Mouse (Mus musculus) limb, embryonic 10.5 days (tissue): Measurements from ENCODE around the gene Tes3-ps. TPM values are rescaled to one million over a fixed set of nuclear protein-coding genes. Genes with fewer than 3 reads are reported as not detected.
A peak's percentile ranks its signal among the peaks of the same experiment; 100 is the strongest.

Experiments
- DNase-seq: peaks from one replicate; pipeline ENCODE4 v3.0.0-alpha.2; 2017; ENCODE audit warnings: low spot score
- H3K27ac ChIP-seq: fragments of 300-500 bp; sonication (generic); 2 replicates; pipeline ENCODE4 v1.5.1; 2016; ENCODE audit warnings: mild to moderate bottlenecking
- H3K27me3 ChIP-seq: fragments of 300-500 bp; sonication (generic); 2 replicates; pipeline ENCODE4 v1.6.1; 2016; ENCODE audit warnings: low read depth, mild to moderate bottlenecking; ENCODE audit not compliant: poor library complexity, severe bottlenecking
- H3K36me3 ChIP-seq: fragments of 300-500 bp; sonication (generic); 2 replicates; pipeline ENCODE4 v1.6.1; 2016; ENCODE audit warnings: mild to moderate bottlenecking, moderate library complexity
- H3K4me1 ChIP-seq: fragments of 300-500 bp; sonication (generic); 2 replicates; pipeline ENCODE4 v1.6.1; 2016
- H3K4me3 ChIP-seq: fragments of 300-500 bp; sonication (generic); 2 replicates; pipeline ENCODE4 v1.5.1; 2016; ENCODE audit warnings: mild to moderate bottlenecking, moderate library complexity
- H3K9me3 ChIP-seq: fragments of 300-500 bp; sonication (generic); replicated peaks from 2 replicates; pipeline ENCODE4 v1.6.1; 2016; ENCODE audit warnings: mild to moderate bottlenecking
- WGBS: fragments of 180-500 bp; shearing (Covaris S2); methylation state at CpG from one replicate; pipeline ENCODE4 v1.1.7; 2016; 5-methylcytosine and 5-hydroxymethylcytosine counted together
- polyA plus RNA-seq: library from polyadenylated mRNA; unstranded; fragments of >200 nt; fragmentation: Nextera tagmentation; extraction: Ambion mirVana; gene quantifications from 2 replicates; pipeline ENCODE4 v1.2.1, GENCODE M21; 2016

Gene Tes3-ps
- 1.0 and 1.5 TPM in 2 replicates for polyA plus RNA-seq

DNA sequence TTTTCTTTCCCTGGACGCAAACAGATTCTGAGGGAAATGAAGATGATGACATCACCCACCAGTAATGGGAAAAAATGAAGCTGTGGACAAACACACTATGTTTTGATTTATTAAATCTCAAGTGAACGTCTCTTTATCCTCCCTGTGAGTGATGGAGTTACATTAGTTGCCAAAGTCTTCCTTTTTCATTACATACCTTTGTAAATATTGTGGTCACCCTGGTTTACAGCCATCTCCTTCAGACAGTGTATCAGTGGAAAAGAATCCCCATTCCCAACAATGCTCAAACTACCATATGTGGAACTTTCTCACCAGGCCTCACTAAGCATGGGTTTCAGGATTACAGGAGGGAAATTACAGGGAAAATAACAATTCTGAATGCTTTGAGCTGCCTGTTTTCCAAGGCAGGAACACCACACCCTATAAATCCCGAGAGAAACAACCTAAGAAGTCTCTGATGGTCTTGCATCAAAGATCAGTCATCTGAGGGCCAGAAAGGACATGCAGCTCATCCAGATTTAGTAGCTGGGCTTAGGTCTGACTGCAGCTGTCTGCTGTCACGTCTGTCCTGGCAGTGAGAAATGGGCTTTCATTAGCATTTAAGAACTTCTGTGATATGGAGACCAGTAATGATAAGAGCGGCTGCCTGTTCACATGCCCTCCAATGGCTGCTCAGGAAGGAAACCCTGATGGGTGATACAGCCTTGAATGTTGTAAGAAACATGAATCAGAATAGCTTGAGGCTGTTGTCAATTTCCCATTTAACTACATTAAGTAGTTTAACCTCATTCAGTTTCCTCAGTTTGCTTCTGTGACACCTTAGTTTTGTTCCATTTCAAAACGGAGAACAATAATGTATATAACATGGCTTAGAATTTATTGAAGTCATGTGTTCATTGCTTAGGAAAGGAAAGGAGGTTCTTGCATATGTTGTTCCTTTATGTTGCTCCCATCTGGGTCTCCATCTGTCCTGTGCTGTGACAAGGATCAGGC is at the start of gene Tes3-ps:
Gene Tes3-ps, plus strand, starts transcription at position 943 of the 993 bp plus-strand sequence.
- Histone ChIP-seq H3K4me1 (no peaks in the 10 kb centered on the region), H3K27ac (no peak within 1 kb of the TSS), H3K27me3 (no peaks in the 10 kb centered on the region), H3K9me3 (no peaks in the 10 kb centered on the region), H3K4me3 (no peak within 1 kb of the TSS), H3K36me3 (no peaks in the 10 kb centered on the region)
- WGBS, result 70% methylated on average over 6 of the region's 6 CpGs
- DNase-seq, result no peak

- Histone ChIP-seq H3K4me1 (no peaks in the 10 kb centered on the region), H3K36me3 (peaks cover 63% of the 10 kb centered on the region), H3K9me3 (no peaks in the 10 kb centered on the region), H3K4me3 (no peak overlapping the region), H3K27ac (no peak overlapping the region), H3K27me3 (no peaks in the 10 kb centered on the region)
- DNase-seq, result no peak
- WGBS, result 93% methylated on average over 6 of the region's 6 CpGs
Observed at GRCm38 (mm10) chr13:49444451-49444850, 48.7 kb upstream of the Tes3-ps start.

- 58% methylated on average over 5 of the region's 5 CpGs for WGBS
- Histone ChIP-seq H3K4me3 (no peak overlapping the region), H3K4me1 (no peaks in the 10 kb centered on the region), H3K27ac (no peak overlapping the region), H3K9me3 (no peaks in the 10 kb centered on the region), H3K27me3 (no peaks in the 10 kb centered on the region), H3K36me3 (peaks cover 71% of the 10 kb centered on the region)
- DNase-seq, result peak; percentile 80
Observed at GRCm38 (mm10) chr13:49449318-49449749, 43.8 kb upstream of the Tes3-ps start.

- 92% methylated on average over 4 of the region's 4 CpGs for WGBS
- Histone ChIP-seq H3K4me1 (no peaks in the 10 kb centered on the region), H3K27ac (no peak overlapping the region), H3K9me3 (no peaks in the 10 kb centered on the region), H3K36me3 (peaks cover 79% of the 10 kb centered on the region), H3K27me3 (no peaks in the 10 kb centered on the region), H3K4me3 (no peak overlapping the region)
- DNase-seq, result no peak
Observed at GRCm38 (mm10) chr13:49460276-49460675, 32.8 kb upstream of the Tes3-ps start.

DNA sequence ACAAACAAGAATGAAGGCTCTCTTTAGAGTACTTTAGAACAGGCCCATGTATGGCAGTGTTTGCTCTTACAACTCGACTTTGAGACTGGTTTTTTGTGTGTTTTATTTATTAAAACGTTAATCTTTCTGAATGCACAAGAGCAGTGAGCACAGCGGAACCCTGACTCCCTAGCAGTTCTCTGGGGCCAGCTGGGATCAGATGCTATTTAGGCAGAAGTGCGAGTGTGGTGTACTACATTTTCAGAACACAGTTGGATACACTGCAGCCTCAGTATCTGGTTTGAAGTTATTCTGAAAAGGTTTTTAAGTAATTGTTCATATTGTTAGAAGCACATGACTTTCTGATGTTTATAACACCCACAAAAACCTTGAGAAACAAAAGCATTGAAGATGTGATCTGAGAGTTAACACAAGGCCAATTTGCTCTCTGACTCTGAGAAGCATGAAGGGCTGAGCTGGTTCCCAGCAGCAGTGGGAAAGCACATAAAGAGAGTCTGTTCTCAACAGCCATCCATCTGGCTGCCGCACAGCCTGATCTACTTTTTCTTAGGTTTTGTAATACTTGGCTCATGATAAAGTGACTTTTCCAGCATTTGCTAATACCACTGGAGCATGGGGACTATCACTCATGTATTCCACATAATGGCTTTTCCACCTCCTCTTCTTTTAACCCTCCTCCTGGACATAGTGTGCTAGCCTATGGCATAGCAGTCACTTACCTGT is 32.3 kb upstream of the Tes3-ps start:
- H3K27ac ChIP-seq, result no peak overlapping the region
- peaks cover 80% of the 10 kb centered on the region for H3K36me3 ChIP-seq

GRCm38 (mm10) chr13:49461458-49462132 is 31.5 kb upstream of the Tes3-ps start:
- Histone ChIP-seq H3K27me3 (no peaks in the 10 kb centered on the region), H3K9me3 (no peaks in the 10 kb centered on the region), H3K36me3 (peaks cover 79% of the 10 kb centered on the region), H3K4me3 (no peak overlapping the region), H3K4me1 (no peaks in the 10 kb centered on the region), H3K27ac (no peak overlapping the region)
- DNase-seq, result no peak
- WGBS, result 94% methylated on average over 15 of the region's 15 CpGs

More for the DNA sequence above, 32.3 kb upstream of the Tes3-ps start:
- Histone ChIP-seq H3K4me3 (no peak overlapping the region), H3K4me1 (no peaks in the 10 kb centered on the region), H3K27me3 (no peaks in the 10 kb centered on the region), H3K9me3 (no peaks in the 10 kb centered on the region)
- 93% methylated on average over 5 of the region's 5 CpGs for WGBS
- no peak for DNase-seq

DNA sequence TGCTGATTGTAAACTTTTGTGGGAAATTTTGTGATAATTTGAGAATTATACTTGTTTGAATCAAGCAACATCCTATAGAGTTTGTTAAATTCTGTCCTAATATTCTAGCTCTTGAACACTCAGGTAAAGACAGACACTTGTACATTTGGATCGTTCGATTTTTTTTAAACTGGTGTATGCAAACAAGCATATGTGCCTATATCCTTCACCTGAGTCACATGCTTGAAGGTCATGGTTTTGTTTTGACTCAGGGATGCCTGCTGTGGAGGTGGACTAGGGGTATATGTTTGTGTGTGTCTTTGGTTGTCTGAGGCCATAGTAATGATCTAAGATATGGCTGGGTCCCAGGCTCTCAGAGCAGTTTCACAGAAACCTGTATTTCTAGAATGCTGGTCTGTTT is 30.2 kb upstream of the Tes3-ps start:
- peaks cover 69% of the 10 kb centered on the region for H3K36me3 ChIP-seq
- no peak overlapping the region for H3K27ac ChIP-seq
- no peaks in the 10 kb centered on the region for H3K9me3 ChIP-seq
- 93% methylated on average over 2 of the region's 2 CpGs for WGBS
- no peak overlapping the region for H3K4me3 ChIP-seq
- H3K27me3 ChIP-seq, result no peaks in the 10 kb centered on the region
- H3K4me1 ChIP-seq, result peaks cover 3% of the 10 kb centered on the region; the same call in 1 of the 2 replicates
- no peak for DNase-seq

DNA sequence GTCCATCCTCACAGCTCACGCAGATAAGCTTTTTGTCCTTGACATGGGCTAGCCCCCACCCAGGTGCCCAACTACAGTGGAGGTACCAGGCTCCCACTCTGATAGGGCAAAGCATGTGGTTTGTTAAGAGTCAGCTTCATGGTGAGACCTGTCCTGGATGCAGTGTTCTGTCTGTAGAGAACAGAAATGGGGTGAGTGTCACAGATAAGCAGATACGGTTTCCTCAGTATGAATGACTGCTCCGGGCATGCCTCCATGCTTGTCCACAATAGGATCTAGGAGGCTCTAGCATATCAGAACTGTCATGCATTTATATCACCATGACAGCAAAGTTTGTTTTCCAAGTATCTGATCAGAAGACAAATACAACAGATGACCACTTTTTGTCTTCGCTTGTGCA is 27.2 kb upstream of the Tes3-ps start:
- no peak for DNase-seq
- WGBS, result 96% methylated on average over 4 of the region's 4 CpGs
- H3K36me3 ChIP-seq, result peaks cover 45% of the 10 kb centered on the region

DNA sequence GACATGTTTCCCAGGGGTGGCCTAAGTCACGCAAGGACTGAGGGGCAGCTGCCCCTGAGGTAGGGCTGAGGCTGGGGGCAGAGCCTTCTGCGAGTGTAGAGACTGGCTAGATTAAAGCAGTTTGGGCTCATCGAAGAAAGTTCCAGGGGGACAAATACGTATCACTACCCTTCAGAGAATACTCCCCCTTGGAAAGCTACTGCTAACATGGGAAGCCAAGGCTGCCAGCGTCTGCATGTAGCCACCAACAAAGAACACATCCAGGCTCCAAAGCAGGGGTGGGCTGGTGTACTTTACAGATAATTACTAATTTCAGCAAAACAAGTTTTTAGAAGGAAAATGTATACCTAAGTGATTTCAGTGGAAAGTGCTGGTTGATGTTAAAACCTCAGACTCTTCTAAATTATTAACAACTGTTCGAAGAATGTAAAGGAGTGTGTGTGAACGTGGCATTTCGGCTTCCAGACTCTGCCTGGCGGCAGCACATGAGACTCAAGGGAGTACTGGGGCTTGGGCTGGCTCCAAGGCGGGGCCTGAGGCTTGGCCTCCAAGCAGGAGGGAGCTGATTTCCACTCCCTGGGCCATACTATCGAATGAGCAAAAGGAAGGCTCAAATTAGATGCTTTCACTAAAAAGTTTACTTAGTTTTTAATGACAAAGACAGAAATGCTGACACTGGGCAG is 26.6 kb upstream of the Tes3-ps start:
- H3K4me1 ChIP-seq, result peaks cover 3% of the 10 kb centered on the region; the same call in 1 of the 2 replicates
- peaks cover 41% of the 10 kb centered on the region for H3K36me3 ChIP-seq
- no peak overlapping the region for H3K4me3 ChIP-seq
- WGBS, result 83% methylated on average over 11 of the region's 11 CpGs
- H3K27ac ChIP-seq, result peak overlapping the region; percentile 46; the same call in 1 of the 2 replicates
- no peak for DNase-seq
- H3K27me3 ChIP-seq, result no peaks in the 10 kb centered on the region
- no peaks in the 10 kb centered on the region for H3K9me3 ChIP-seq

More for the DNA sequence above, 27.2 kb upstream of the Tes3-ps start:
- Histone ChIP-seq H3K27me3 (no peaks in the 10 kb centered on the region), H3K27ac (peak overlapping the region; percentile 46; the same call in 1 of the 2 replicates), H3K9me3 (no peaks in the 10 kb centered on the region), H3K4me1 (peaks cover 3% of the 10 kb centered on the region; the same call in 1 of the 2 replicates), H3K4me3 (no peak overlapping the region)

DNA sequence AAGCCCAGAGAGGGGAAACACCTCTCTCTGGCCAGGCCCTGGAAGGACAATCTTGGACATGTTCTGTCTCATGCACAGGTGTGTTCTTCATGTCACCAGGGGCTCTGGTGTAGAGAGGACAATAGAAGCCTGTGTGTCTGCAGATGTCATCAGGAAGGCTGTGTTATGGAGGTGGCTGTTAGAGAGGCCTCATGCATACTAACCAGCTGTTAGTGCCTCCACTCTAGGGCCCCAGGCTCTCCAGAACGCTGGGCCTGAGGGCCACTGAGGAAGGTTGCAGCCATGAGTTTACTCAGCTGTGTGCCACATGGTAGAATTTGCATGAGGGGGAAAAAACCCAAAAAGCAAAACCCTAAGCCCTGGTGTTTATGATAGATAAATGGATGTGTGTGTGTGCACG is 25.5 kb upstream of the Tes3-ps start:
- Histone ChIP-seq H3K27me3 (no peaks in the 10 kb centered on the region), H3K36me3 (peaks cover 30% of the 10 kb centered on the region), H3K4me3 (no peak overlapping the region), H3K27ac (no peak overlapping the region), H3K4me1 (peaks cover 3% of the 10 kb centered on the region; the same call in 1 of the 2 replicates), H3K9me3 (no peaks in the 10 kb centered on the region)
- 83% methylated on average over 2 of the region's 2 CpGs for WGBS
- DNase-seq, result no peak

GRCm38 (mm10) chr13:49469002-49469401 is 24.1 kb upstream of the Tes3-ps start:
- no peak for DNase-seq
- Histone ChIP-seq H3K4me3 (no peak overlapping the region), H3K9me3 (no peaks in the 10 kb centered on the region), H3K27me3 (no peaks in the 10 kb centered on the region), H3K4me1 (peaks cover 3% of the 10 kb centered on the region; the same call in 1 of the 2 replicates), H3K36me3 (peaks cover 18% of the 10 kb centered on the region), H3K27ac (no peak overlapping the region)
- 96% methylated on average over 5 of the region's 5 CpGs for WGBS

GRCm38 (mm10) chr13:49470319-49470718 is 22.8 kb upstream of the Tes3-ps start:
- Histone ChIP-seq H3K36me3 (peaks cover 5% of the 10 kb centered on the region), H3K27ac (no peak overlapping the region), H3K4me3 (no peak overlapping the region), H3K9me3 (no peaks in the 10 kb centered on the region), H3K4me1 (peaks cover 3% of the 10 kb centered on the region; the same call in 1 of the 2 replicates), H3K27me3 (no peaks in the 10 kb centered on the region)
- DNase-seq, result no peak
- 88% methylated on average over 4 of the region's 4 CpGs for WGBS
